Mouse (Mus musculus) lung, embryonic 15.5 days (tissue): ENCODE data around the gene Syn3. TPM values are rescaled to one million over a fixed set of nuclear protein-coding genes. Genes with fewer than 3 reads are reported as not detected.
A peak's percentile ranks its signal among the peaks of the same experiment; 100 is the strongest.
"Not testable (repeated sequence)": the region's sequence is repeated elsewhere in the genome, so short reads cannot be mapped to it uniquely, and the experiment has no call there.

Experiments
- ATAC-seq: fragments of 200-750 bp; cut with Nextera tagmentation; 2 replicates; pipeline ENCODE4 v1.8.0; 2017; ENCODE audit warnings: moderate number of reproducible peaks, borderline replicate concordance; ENCODE audit not compliant: low FRiP score, low TSS enrichment; ENCODE audit errors: extremely low read depth
- H3K27ac ChIP-seq: fragments of 300-500 bp; sonication (generic); 2 replicates; pipeline ENCODE4 v1.5.1; 2015; ENCODE audit warnings: moderate library complexity, mild to moderate bottlenecking, inconsistent platforms
- H3K27me3 ChIP-seq: fragments of 300-500 bp; sonication (generic); 2 replicates; pipeline ENCODE4 v1.6.1; 2015; ENCODE audit warnings: inconsistent platforms
- H3K36me3 ChIP-seq: fragments of 300-500 bp; sonication (generic); 2 replicates; pipeline ENCODE4 v1.6.1; 2015; ENCODE audit warnings: inconsistent platforms
- H3K4me1 ChIP-seq: fragments of 300-500 bp; sonication (generic); 2 replicates; pipeline ENCODE4 v1.6.1; 2015; ENCODE audit warnings: inconsistent platforms
- H3K4me2 ChIP-seq: fragments of 300-500 bp; sonication (generic); 2 replicates; pipeline ENCODE4 v1.6.1; 2015; ENCODE audit warnings: inconsistent platforms, mild to moderate bottlenecking, moderate library complexity
- H3K4me3 ChIP-seq: fragments of 300-500 bp; sonication (generic); 2 replicates; pipeline ENCODE4 v1.5.1; 2015; ENCODE audit warnings: mild to moderate bottlenecking, inconsistent platforms
- H3K9ac ChIP-seq: fragments of 300-500 bp; sonication (generic); 2 replicates; pipeline ENCODE4 v1.6.1; 2015; ENCODE audit warnings: inconsistent platforms
- H3K9me3 ChIP-seq: fragments of 300-500 bp; sonication (generic); 2 replicates; pipeline ENCODE4 v1.6.1; 2016; ENCODE audit warnings: inconsistent platforms
- WGBS: fragments of 180-500 bp; shearing (Covaris S2); methylation state at CpG from one replicate; pipeline ENCODE4 v1.1.7; 2015; 5-methylcytosine and 5-hydroxymethylcytosine counted together
- polyA plus RNA-seq: library from polyadenylated mRNA; unstranded; fragments of >200 nt; fragmentation: Nextera tagmentation; extraction: Ambion mirVana; gene quantifications from 2 replicates; pipeline ENCODE4 v1.2.1, GENCODE M21; 2015

Syn3 gene
- 2.1 and 2.6 TPM in 2 replicates for polyA plus RNA-seq

DNA sequence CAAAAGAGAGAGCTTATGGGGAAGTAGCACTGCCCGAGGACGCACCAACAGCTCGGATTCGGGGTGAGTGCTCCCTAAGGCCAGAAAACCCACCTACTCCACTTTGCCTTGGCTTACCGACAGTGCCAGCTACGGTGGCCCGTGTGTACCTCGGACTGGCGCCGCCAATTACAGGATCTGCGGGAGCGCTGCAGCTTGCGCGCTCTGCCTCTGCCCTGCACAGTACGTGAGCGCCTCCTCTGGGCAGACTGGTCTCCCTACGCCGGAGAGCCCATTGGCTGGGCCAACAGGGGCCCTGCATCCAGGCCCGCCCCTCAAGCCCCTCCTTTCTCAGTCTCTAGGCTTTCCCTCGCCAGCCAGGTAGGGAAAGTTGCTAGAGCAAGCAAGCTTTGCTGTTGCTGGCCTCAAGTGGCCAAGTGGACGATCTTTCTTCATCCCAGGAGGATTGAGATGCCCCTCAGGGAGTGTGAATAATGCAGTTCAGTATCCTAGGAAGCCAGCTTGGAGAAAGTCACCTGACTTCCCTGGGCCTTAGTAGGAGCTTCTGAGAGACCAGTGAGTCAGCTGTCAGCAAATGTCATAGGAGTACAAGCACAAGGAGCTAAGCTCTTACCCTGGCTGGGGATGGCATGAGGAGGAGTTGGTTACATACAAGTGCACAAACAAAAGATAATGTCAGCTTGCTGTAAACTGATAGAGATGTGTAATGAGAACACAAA lies at the start of gene Syn3:
Gene Syn3, minus strand, starts transcription at position 224 of the 719 bp plus-strand sequence.
- Histone ChIP-seq H3K36me3 (no peaks in the 10 kb centered on the region), H3K4me2 (peak within 1 kb of the TSS; percentile 77), H3K27me3 (no peaks in the 10 kb centered on the region), H3K4me3 (peak within 1 kb of the TSS; percentile 51), H3K9me3 (no peaks in the 10 kb centered on the region), H3K27ac (peak within 1 kb of the TSS; percentile 83), H3K4me1 (peaks cover 11% of the 10 kb centered on the region), H3K9ac (peak within 1 kb of the TSS; percentile 46)
- peak; percentile 97 for ATAC-seq
- WGBS, result 1% methylated on average over 21 of the region's 21 CpGs

DNA sequence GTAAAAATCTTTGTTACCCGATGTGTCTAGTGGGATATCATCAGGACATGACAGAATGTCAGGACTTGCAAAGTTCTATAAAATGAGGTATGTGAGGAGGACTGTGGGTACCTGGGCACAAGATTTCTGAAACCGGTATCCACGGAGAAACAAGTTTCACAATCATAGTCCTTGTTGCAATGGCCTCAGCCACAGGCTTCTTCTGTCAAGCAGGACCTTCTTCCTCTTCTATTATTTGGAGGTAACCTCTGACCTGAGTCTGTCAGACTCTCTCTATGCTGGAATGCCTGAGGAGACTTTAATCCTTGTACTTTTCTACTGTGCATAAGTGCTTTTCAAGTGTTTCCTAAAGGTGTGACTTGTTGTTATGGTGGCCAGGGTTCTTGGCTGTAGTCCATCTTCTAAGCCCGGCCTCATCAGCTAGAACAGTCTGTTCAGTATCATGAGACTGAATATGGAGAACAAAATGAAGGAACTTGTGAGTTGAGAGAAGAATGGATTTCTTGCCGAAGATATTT lies 27.7 kb upstream of the Syn3 start:
- not testable (repeated sequence) for H3K27me3 ChIP-seq, H3K9ac ChIP-seq, H3K9me3 ChIP-seq, H3K27ac ChIP-seq, H3K36me3 ChIP-seq, H3K4me1 ChIP-seq, H3K4me3 ChIP-seq, ATAC-seq, H3K4me2 ChIP-seq
- WGBS, result 77% methylated on average over 4 of the region's 5 CpGs

DNA sequence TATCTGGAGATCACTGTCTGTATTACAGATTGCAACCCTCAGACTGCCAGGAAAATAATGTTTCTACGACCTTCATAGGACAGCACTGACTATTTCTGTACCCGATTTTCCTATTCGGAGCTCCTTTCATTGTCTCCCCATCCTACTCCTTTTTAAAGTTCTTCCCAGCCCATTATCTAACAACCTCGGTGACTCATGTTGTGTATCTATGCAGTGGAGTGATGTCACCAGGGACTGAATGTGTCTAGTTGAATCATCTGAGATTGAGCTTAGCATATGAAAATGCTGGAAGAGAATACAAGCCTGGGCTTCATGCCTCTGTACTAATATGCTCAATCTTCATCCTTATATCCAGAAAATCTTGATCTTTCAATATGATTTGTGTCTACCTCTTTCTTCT lies 15.1 kb upstream of the Syn3 start:
- Histone ChIP-seq H3K27ac (no peak overlapping the region), H3K4me1 (no peaks in the 10 kb centered on the region), H3K9me3 (no peaks in the 10 kb centered on the region), H3K9ac (no peak overlapping the region), H3K36me3 (no peaks in the 10 kb centered on the region), H3K27me3 (no peaks in the 10 kb centered on the region), H3K4me3 (no peak overlapping the region), H3K4me2 (no peak overlapping the region)
- 82% methylated on average over 4 of the region's 4 CpGs for WGBS
- no peak for ATAC-seq

DNA sequence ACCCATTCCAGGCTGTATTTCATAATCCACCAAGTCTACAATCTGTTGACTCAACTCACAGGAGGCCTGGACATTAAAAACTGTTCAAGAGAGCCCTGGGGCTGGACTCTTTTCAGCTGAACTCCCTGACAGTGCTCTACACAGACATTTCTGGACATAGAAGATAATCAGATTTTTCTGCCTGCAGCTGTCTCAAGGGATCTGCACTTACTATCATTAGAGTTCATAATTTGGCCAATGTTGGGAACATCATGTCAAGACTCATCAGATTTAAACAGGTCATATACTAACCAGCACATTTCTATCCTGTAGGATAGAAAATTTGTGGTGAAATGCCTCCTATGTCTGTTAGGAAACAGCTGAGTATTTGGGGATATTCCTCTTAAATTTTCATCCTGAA lies 12.2 kb upstream of the Syn3 start:
- no peaks in the 10 kb centered on the region for H3K4me1 ChIP-seq
- no peak overlapping the region for H3K4me2 ChIP-seq
- no peak overlapping the region for H3K9ac ChIP-seq

DNA sequence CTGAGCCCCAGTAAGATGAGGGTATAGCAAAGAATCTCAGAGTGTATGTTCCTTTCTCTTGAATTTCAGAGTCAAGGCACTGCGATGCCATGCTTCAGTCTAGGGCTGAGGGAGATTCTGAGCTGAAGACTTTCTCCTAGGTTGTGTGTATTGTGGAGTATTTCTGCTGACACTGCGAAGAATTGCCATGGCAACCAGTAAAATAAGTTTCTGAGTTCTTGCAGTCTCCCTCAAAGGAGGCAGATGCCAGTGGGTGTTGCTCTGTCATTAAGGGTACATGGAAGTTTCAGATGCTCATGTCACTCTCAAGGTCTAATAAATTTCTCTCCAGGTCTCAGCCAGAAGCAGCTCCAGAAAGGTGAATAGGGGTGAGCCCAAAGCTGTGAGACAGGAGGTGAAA lies 3.4 kb upstream of the Syn3 start:
- Histone ChIP-seq H3K36me3 (no peaks in the 10 kb centered on the region), H3K4me3 (no peak overlapping the region), H3K27ac (no peak overlapping the region), H3K9me3 (no peaks in the 10 kb centered on the region), H3K4me2 (no peak overlapping the region), H3K9ac (no peak overlapping the region), H3K4me1 (peaks cover 11% of the 10 kb centered on the region), H3K27me3 (no peaks in the 10 kb centered on the region)
- WGBS, result 79% methylated on average over 2 of the region's 2 CpGs
- no peak for ATAC-seq

More for the DNA sequence above, 12.2 kb upstream of the Syn3 start:
- Histone ChIP-seq H3K9me3 (no peaks in the 10 kb centered on the region), H3K27ac (no peak overlapping the region), H3K4me3 (no peak overlapping the region), H3K27me3 (no peaks in the 10 kb centered on the region), H3K36me3 (no peaks in the 10 kb centered on the region)
- ATAC-seq, result no peak

DNA sequence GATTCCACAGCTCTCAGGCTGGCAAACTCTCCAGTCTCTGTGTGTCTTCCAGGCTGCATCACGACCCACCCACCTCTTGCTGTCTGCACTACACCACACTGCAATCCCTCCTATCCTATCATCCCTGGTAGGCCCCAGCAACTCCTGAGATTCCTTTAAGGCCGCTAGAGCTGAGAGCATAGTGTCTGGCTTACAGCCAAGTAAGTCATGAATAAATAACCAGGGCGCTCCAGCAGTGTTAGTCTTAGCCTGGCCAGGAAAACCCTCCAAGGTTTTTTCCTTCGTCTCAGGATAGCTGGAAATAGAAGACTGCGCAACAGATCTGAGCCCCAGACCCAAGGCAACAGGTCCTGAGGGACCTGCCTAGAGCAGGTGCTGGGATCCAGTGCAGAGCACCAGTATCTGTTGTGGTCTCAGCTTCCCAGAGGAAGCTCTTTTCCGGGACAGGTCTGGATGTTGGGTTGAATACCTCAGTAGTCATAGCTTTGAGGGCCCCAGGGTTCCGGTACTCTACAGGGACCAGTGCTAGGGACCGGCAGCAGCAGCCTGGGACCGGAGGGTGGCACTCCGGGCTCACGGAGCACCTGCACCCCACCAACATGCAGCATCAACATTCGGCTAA lies 534 bp downstream of the Syn3 start:
- no peaks in the 10 kb centered on the region for H3K9me3 ChIP-seq
- WGBS, result under 1% methylated on average over 12 of the region's 12 CpGs

DNA sequence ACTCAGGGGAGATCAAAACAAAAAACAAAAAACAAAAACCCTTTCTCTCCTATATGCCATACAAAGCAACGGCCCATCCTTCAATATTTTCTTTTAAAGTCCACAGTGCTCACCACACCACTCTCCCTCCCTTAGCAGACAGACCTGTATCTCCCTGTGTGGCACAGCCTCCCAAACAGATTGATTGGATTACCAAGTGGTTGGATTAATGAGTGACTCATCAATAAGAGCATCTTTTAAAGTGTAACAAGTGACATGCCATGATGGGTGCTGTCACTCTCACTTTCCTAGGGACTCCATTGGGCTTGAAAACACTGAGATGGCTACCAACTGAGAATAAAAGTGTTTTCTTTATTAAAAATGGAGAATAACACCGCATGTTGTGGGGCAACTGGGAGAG lies 2.8 kb downstream of the Syn3 start:
- no peaks in the 10 kb centered on the region for H3K27me3 ChIP-seq
- H3K27ac ChIP-seq, result no peak overlapping the region
- ATAC-seq, result no peak
- H3K9ac ChIP-seq, result no peak overlapping the region
- H3K36me3 ChIP-seq, result no peaks in the 10 kb centered on the region
- H3K4me2 ChIP-seq, result no peak overlapping the region
- no peaks in the 10 kb centered on the region for H3K9me3 ChIP-seq
- H3K4me3 ChIP-seq, result no peak overlapping the region
- 88% methylated on average over 2 of the region's 2 CpGs for WGBS
- peaks cover 11% of the 10 kb centered on the region for H3K4me1 ChIP-seq

More for the DNA sequence above, 534 bp downstream of the Syn3 start:
- peaks cover 11% of the 10 kb centered on the region for H3K4me1 ChIP-seq
- no peaks in the 10 kb centered on the region for H3K27me3 ChIP-seq
- no peaks in the 10 kb centered on the region for H3K36me3 ChIP-seq
- peak; percentile 65 for ATAC-seq
- H3K27ac ChIP-seq, result peak overlapping the region; percentile 83
- peak overlapping the region; percentile 77 for H3K4me2 ChIP-seq
- peak overlapping the region; percentile 51 for H3K4me3 ChIP-seq
- peak overlapping the region; percentile 46 for H3K9ac ChIP-seq

DNA sequence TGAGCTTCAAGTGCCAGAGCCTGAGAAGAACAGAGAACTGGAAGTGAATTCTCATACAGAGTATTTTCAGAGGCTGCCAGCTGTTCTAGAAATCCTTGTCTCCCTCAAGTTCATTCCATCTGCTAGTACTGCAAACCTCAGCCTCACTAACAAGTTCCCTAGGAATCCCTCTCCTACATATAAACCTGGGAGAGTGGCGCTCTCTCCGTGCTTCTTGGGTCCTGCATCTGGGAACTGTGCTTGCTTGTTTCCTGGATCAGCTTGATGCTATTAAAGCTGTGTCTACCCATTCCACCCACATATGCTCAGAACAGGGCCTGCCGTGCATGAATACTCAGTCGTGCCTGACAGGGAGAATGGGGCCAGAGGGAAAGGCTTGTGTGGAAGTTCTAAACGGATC lies 5.6 kb downstream of the Syn3 start:
- H3K9me3 ChIP-seq, result no peaks in the 10 kb centered on the region
- no peaks in the 10 kb centered on the region for H3K27me3 ChIP-seq
- no peaks in the 10 kb centered on the region for H3K36me3 ChIP-seq
- H3K4me3 ChIP-seq, result no peak overlapping the region
- H3K4me2 ChIP-seq, result no peak overlapping the region
- 80% methylated on average over 5 of the region's 5 CpGs for WGBS
- no peak for ATAC-seq
- no peak overlapping the region for H3K9ac ChIP-seq
- H3K27ac ChIP-seq, result no peak overlapping the region
- peaks cover 7% of the 10 kb centered on the region for H3K4me1 ChIP-seq

DNA sequence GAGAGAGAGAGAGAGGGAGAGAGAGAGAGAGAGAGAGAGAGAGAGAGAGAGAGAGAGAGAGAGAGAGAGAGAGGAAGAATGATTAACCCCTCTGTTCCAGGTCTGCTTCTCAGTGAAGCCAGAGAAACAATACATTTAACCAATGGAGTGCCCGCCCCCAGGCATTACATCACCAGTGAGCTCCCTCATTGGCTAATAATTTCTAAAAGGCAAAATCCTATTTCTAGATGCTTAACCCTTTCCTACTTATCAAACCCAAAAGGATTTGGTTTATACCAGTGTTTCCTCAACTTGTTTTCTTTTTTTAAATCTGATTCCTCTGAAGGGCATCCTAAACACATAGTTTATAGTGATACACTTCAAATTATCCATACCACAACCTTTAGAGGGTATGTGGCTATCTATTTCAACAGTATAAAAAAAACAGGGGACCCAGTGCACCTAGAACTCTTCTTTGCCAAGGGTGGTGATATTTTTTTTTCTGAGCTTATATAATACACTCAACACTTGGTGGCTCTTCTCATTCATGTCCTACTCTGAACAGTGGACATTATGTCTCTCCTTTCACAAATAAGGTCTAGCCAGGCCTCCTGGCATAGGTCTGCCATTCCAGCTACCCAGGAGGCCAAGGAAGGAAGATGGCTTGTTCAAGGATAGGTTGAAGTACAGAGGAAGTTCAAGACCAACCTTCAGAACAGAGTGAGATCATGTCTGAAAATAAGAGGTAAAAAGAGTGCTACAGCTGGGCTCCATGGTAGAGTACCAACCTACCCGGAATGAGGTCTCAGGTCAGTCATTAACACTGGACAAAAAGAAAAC lies 6.4 kb downstream of the Syn3 start:
- H3K4me3 ChIP-seq, result no peak overlapping the region

DNA sequence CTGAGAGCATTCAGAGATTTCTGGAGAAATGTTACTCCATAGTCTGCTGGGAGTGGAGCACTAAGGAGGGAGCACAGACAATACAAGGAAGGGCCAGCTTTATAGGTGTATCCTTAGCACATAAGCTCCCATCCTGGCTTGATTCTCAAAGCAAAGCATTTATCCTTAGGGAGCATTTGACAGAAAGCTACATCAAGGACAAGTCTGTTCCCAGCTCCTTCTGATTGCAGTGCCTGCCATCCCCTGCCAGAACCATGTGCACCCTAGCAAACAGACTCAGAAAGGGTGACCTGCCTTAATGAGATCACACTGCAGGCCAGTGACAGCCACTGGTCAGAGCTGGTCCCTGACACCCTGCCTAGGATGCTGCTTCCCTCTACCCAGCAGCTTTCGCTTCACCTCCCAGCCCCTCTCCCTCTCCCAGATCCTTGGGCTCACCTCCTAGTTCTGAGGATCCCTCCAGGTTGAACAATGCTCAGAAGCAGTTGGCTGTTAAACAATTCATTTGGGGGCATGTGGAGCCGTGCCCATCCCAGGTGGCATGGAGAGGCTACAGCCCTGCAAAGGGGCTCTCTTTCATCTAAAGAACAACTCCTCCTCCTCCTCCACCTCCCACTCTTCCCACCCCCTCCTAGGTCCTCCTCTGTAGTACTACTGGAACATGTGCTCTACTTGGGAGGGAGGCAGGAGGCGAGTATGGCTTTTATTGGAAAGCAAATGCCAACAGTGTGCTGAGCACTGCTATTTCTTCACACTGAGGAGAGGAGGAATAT lies 7.2 kb downstream of the Syn3 start:
- no peak overlapping the region for H3K4me2 ChIP-seq
- H3K27ac ChIP-seq, result no peak overlapping the region
- peak; percentile 42; the same call in 1 of the 2 replicates for ATAC-seq
- no peaks in the 10 kb centered on the region for H3K4me1 ChIP-seq
- H3K36me3 ChIP-seq, result no peaks in the 10 kb centered on the region
- no peaks in the 10 kb centered on the region for H3K27me3 ChIP-seq
- no peak overlapping the region for H3K9ac ChIP-seq
- no peaks in the 10 kb centered on the region for H3K9me3 ChIP-seq
- WGBS, result 12% methylated on average over 3 of the region's 3 CpGs
- no peak overlapping the region for H3K4me3 ChIP-seq

More for the DNA sequence above, 6.4 kb downstream of the Syn3 start:
- Histone ChIP-seq H3K27me3 (no peaks in the 10 kb centered on the region), H3K4me1 (peaks cover under 1% of the 10 kb centered on the region; the same call in 1 of the 2 replicates), H3K27ac (no peak overlapping the region), H3K4me2 (no peak overlapping the region), H3K9ac (no peak overlapping the region), H3K36me3 (no peaks in the 10 kb centered on the region), H3K9me3 (no peaks in the 10 kb centered on the region)
- 36% methylated on average over 2 of the region's 2 CpGs for WGBS
- ATAC-seq, result peak; percentile 23; the same call in 1 of the 2 replicates

DNA sequence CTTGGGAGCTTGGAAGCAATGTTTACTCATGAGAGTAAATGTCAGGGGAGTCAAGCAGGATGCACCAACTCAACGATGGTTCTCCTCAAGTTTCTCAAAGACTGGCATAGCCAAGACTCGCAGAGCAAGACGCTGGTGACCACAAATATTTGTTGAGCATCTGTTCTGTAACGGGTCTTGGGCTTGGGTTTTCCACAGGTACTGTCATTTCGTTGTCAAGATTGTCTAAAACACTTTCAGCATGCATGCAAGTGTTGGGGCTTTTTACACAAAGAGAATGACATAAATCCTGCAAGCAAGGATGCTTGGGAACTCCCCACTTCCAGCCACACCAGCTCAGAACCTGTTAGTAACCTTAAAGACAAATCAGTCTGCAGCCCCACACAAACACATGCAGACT lies 10.2 kb downstream of the Syn3 start:
- Histone ChIP-seq H3K4me3 (no peak overlapping the region), H3K9me3 (no peaks in the 10 kb centered on the region), H3K4me2 (no peak overlapping the region), H3K27me3 (no peaks in the 10 kb centered on the region), H3K4me1 (no peaks in the 10 kb centered on the region), H3K27ac (no peak overlapping the region), H3K9ac (no peak overlapping the region), H3K36me3 (no peaks in the 10 kb centered on the region)
- no peak for ATAC-seq
- WGBS, result 54% methylated on average over 5 of the region's 5 CpGs
